Mouse (Mus musculus) stomach, embryonic 14.5 days (tissue): ENCODE measurements around the gene Gar1. TPM values are rescaled to one million over a fixed set of nuclear protein-coding genes. Genes with fewer than 3 reads are reported as not detected.

Source experiments
- ATAC-seq: fragments of 200-750 bp; cut with Nextera tagmentation; 2 replicates; pipeline ENCODE4 v1.8.0; 2017; ENCODE audit warnings: low read depth, moderate TSS enrichment; ENCODE audit not compliant: insufficient number of reproducible peaks, insufficient read depth, low FRiP score
- H3K27ac ChIP-seq: fragments of 300-500 bp; sonication (generic); 2 replicates; pipeline ENCODE4 v1.5.1; 2014; ENCODE audit warnings: mild to moderate bottlenecking, low read length, moderate library complexity, mixed read lengths
- H3K27me3 ChIP-seq: fragments of 300-500 bp; sonication (generic); 2 replicates; pipeline ENCODE4 v1.6.1; 2014; ENCODE audit warnings: low read length, control low read depth, mixed read lengths; ENCODE audit not compliant: control insufficient read depth, insufficient read depth
- H3K36me3 ChIP-seq: fragments of 300-500 bp; sonication (generic); 2 replicates; pipeline ENCODE4 v1.6.1; 2014; ENCODE audit warnings: mild to moderate bottlenecking, control low read depth, low read length, moderate library complexity, mixed read lengths; ENCODE audit not compliant: control insufficient read depth, insufficient read depth
- H3K4me1 ChIP-seq: fragments of 300-500 bp; sonication (generic); 2 replicates; pipeline ENCODE4 v1.6.1; 2014; ENCODE audit warnings: low read length, control low read depth, mixed read lengths; ENCODE audit not compliant: control insufficient read depth, insufficient read depth
- H3K4me2 ChIP-seq: fragments of 300-500 bp; sonication (generic); replicated peaks from 2 replicates; pipeline ENCODE4 v1.6.1; 2014; ENCODE audit warnings: low read depth, low read length, control low read depth
- H3K4me3 ChIP-seq: fragments of 300-500 bp; sonication (generic); 2 replicates; pipeline ENCODE4 v1.5.1; 2014; ENCODE audit warnings: low read depth, low read length, control low read depth
- H3K9ac ChIP-seq: fragments of 300-500 bp; sonication (generic); replicated peaks from 2 replicates; pipeline ENCODE4 v1.6.1; 2014; ENCODE audit warnings: low read depth, mild to moderate bottlenecking, control low read depth, low read length, moderate library complexity, mixed read lengths
- H3K9me3 ChIP-seq: fragments of 300-500 bp; sonication (generic); 2 replicates; pipeline ENCODE4 v1.6.1; 2016; ENCODE audit warnings: low read depth, low read length, control low read depth; ENCODE audit not compliant: control insufficient read depth
- WGBS: fragments of 180-500 bp; shearing (Covaris S2); extraction: QIAGEN DNeasy Blood & Tissue Kit; methylation state at CpG from one replicate; pipeline ENCODE4 v1.1.7; 2014; 5-methylcytosine and 5-hydroxymethylcytosine counted together
- polyA plus RNA-seq: library from polyadenylated mRNA; unstranded; fragments of >200 nt; fragmentation: Nextera tagmentation; extraction: Ambion mirVana; gene quantifications from 2 replicates; pipeline ENCODE4 v1.2.1, GENCODE M21; 2014

Gene Gar1
- polyA plus RNA-seq, 1 experiment from 2014 or later, result 29.5 TPM

GRCm38 (mm10) chr3:129824891-129825290 lies 6.3 kb downstream of the Gar1 start:
- Histone ChIP-seq H3K36me3 (peaks cover 29% of the 10 kb centered on the region), H3K9ac (no peak overlapping the region), H3K4me2 (no peak overlapping the region), H3K27me3 (no peaks in the 10 kb centered on the region), H3K4me3 (no peak overlapping the region), H3K27ac (no peak overlapping the region), H3K9me3 (no peaks in the 10 kb centered on the region), H3K4me1 (peaks cover 8% of the 10 kb centered on the region)
- ATAC-seq, result no peak
- WGBS, result 91% methylated on average over 10 of the region's 10 CpGs

DNA sequence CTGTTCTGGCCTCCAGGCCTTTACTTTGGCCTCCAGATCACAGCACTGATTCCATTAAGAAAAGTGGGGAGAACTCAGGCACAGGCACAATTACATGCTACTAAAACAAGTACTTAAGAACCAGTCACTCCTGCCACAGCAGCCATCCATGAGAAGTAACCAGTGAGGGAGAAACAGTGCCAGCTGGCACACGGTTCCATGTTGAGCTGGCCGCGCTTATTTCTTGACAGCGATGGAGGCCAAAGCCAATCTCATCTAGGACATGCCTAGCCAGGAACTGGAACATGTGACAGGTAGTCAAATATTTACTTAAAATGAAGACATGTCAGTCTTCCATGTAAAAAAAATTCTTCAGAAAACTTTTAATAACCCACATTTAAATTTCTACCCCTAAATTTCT lies 7.0 kb downstream of the Gar1 start:
- Histone ChIP-seq H3K9me3 (no peaks in the 10 kb centered on the region), H3K4me3 (no peak overlapping the region), H3K4me2 (no peak overlapping the region), H3K9ac (no peak overlapping the region), H3K4me1 (peaks cover under 1% of the 10 kb centered on the region; the same call in 1 of the 2 replicates), H3K36me3 (peaks cover 29% of the 10 kb centered on the region), H3K27me3 (no peaks in the 10 kb centered on the region), H3K27ac (no peak overlapping the region)
- WGBS, result 88% methylated on average over 4 of the region's 4 CpGs
- ATAC-seq, result no peak

- H3K4me2 ChIP-seq, result no peak overlapping the region
- H3K4me1 ChIP-seq, result no peaks in the 10 kb centered on the region
- ATAC-seq, result no peak
- 58% methylated on average over 5 of the region's 5 CpGs for WGBS
- H3K27ac ChIP-seq, result no peak overlapping the region
- H3K9me3 ChIP-seq, result no peaks in the 10 kb centered on the region
- H3K36me3 ChIP-seq, result peaks cover 25% of the 10 kb centered on the region
- no peak overlapping the region for H3K9ac ChIP-seq
- H3K4me3 ChIP-seq, result no peak overlapping the region
- no peaks in the 10 kb centered on the region for H3K27me3 ChIP-seq
Measured at GRCm38 (mm10) chr3:129823293-129823692, 7.9 kb downstream of the Gar1 start.

DNA sequence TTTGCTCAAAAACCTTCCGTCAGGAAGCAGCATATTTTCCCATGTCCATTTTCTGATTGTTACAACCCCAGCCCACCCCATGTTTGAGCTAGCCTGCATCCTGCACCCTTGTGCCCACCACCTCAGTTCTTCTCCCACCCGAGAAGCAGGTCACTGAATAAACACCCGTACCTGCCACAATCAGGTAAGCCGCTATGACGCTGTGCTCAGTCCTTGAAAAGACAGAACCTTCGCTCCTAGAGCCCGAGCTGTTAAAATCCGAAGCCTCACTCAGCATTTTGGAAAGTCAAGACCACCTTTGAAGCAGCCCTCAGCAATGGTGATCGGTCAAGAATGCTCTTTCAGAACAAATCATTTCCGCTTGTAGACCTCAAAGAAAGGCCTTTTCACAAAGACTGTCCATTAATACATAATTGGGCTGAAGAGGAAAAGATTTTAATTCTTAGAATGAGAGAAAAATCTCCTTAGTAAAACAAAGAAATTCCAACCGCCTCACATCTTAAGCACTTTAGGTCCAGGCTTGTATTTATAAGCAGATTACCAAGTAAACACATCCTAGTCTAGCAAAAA lies 8.9 kb downstream of the Gar1 start, which contains the start of gene Rrh:
Rrh (minus strand) TSS at position 382 of the 570 bp plus-strand sequence.
- Histone ChIP-seq H3K27me3 (no peaks in the 10 kb centered on the region), H3K27ac (no peak within 1 kb of the TSS), H3K9ac (no peak within 1 kb of the TSS), H3K4me2 (no peak within 1 kb of the TSS), H3K9me3 (no peaks in the 10 kb centered on the region), H3K4me1 (no peaks in the 10 kb centered on the region), H3K36me3 (peaks cover 22% of the 10 kb centered on the region; the same call in 1 of the 2 replicates), H3K4me3 (no peak within 1 kb of the TSS)
- 93% methylated on average over 11 of the region's 11 CpGs for WGBS
- no peak for ATAC-seq

- no peak overlapping the region for H3K9ac ChIP-seq
- ATAC-seq, result no peak
- H3K4me3 ChIP-seq, result no peak overlapping the region
- no peaks in the 10 kb centered on the region for H3K4me1 ChIP-seq
- H3K36me3 ChIP-seq, result peaks cover 21% of the 10 kb centered on the region; the same call in 1 of the 2 replicates
- WGBS, result 81% methylated on average over 8 of the region's 8 CpGs
- H3K9me3 ChIP-seq, result no peaks in the 10 kb centered on the region
- H3K27me3 ChIP-seq, result no peaks in the 10 kb centered on the region
- H3K27ac ChIP-seq, result no peak overlapping the region
- no peak overlapping the region for H3K4me2 ChIP-seq
Measured at GRCm38 (mm10) chr3:129821736-129822135, 9.5 kb downstream of the Gar1 start.

- Histone ChIP-seq H3K4me2 (no peak overlapping the region), H3K27ac (no peak overlapping the region), H3K9ac (no peak overlapping the region), H3K27me3 (no peaks in the 10 kb centered on the region), H3K4me3 (no peak overlapping the region), H3K9me3 (no peaks in the 10 kb centered on the region), H3K36me3 (peaks cover 14% of the 10 kb centered on the region; the same call in 1 of the 2 replicates), H3K4me1 (no peaks in the 10 kb centered on the region)
- 83% methylated on average over 9 of the region's 9 CpGs for WGBS
- no peak for ATAC-seq
Measured at GRCm38 (mm10) chr3:129820847-129821246, 10.3 kb downstream of the Gar1 start.

GRCm38 (mm10) chr3:129803765-129804164 lies 27.4 kb downstream of the Gar1 start, which contains the start of gene Lrit3:
Lrit3 (minus strand) TSS chr3:129804030.
- H3K27ac ChIP-seq, result no peak within 1 kb of the TSS
- no peak within 1 kb of the TSS for H3K4me3 ChIP-seq
- 73% methylated on average over 10 of the region's 10 CpGs for WGBS
- no peaks in the 10 kb centered on the region for H3K4me1 ChIP-seq
- H3K9ac ChIP-seq, result no peak within 1 kb of the TSS
- no peak within 1 kb of the TSS for H3K4me2 ChIP-seq
- H3K36me3 ChIP-seq, result no peaks in the 10 kb centered on the region
- no peaks in the 10 kb centered on the region for H3K27me3 ChIP-seq
- H3K9me3 ChIP-seq, result no peaks in the 10 kb centered on the region
- ATAC-seq, result no peak

- no peak for ATAC-seq
- Histone ChIP-seq H3K4me3 (no peak overlapping the region), H3K4me1 (no peaks in the 10 kb centered on the region), H3K9me3 (no peaks in the 10 kb centered on the region), H3K27me3 (no peaks in the 10 kb centered on the region), H3K27ac (no peak overlapping the region), H3K4me2 (no peak overlapping the region), H3K36me3 (no peaks in the 10 kb centered on the region), H3K9ac (no peak overlapping the region)
- 70% methylated on average over 2 of the region's 2 CpGs for WGBS
Measured at GRCm38 (mm10) chr3:129799011-129799410, 32.2 kb downstream of the Gar1 start.

DNA sequence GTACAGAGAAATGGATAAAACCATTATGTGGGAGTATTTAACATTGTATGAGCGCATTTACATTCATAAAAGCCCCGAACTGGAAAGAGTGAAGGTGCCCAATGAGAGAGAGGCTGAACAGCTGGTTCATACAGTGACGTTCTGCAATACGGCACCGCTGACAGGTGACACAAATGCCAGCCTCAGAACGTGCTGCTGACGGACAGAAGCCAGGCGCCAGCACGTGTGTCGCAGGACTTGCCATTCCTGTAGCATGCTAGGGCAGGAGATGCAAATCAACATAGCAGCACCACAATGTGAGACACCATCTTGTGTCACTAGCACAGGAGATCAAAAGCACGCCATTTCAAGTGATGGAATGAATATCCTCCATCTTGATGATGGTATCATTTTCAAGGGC lies 32.6 kb downstream of the Gar1 start:
- Histone ChIP-seq H3K4me3 (no peak overlapping the region), H3K36me3 (no peaks in the 10 kb centered on the region), H3K27ac (no peak overlapping the region), H3K9ac (no peak overlapping the region), H3K4me1 (no peaks in the 10 kb centered on the region), H3K4me2 (no peak overlapping the region), H3K27me3 (no peaks in the 10 kb centered on the region), H3K9me3 (no peaks in the 10 kb centered on the region)
- ATAC-seq, result no peak
- WGBS, result 79% methylated on average over 11 of the region's 11 CpGs
